Mouse (Mus musculus) liver, embryonic 14.5 days (tissue): ENCODE results near the gene Olfr78. TPM values are rescaled to one million over a fixed set of nuclear protein-coding genes. Genes with fewer than 3 reads are reported as not detected.

Experiments used
- ATAC-seq: fragments of 200-750 bp; cut with Nextera tagmentation; 2 replicates; pipeline ENCODE4 v1.8.0; 2017; ENCODE audit warnings: moderate number of reproducible peaks, mild to moderate bottlenecking, moderate library complexity; ENCODE audit not compliant: insufficient read depth
- DNase-seq, 3 experiments: peaks; one replicate each; pipeline ENCODE4 v3.0.0-alpha.2; 2012 to 2013; ENCODE audit warnings: low read depth in 3 of 3, low spot score in 3 of 3
- H3K27ac ChIP-seq: fragments of 300-500 bp; sonication (generic); 2 replicates; pipeline ENCODE4 v1.5.1; 2014; ENCODE audit warnings: moderate library complexity, mild to moderate bottlenecking, control low read depth, inconsistent platforms
- H3K27me3 ChIP-seq: fragments of 300-500 bp; sonication (generic); 2 replicates; pipeline ENCODE4 v1.6.1; 2014; ENCODE audit warnings: mild to moderate bottlenecking, low read length, moderate library complexity; ENCODE audit not compliant: control insufficient read depth, insufficient read depth
- H3K36me3 ChIP-seq: fragments of 300-500 bp; sonication (generic); replicated peaks from 2 replicates; pipeline ENCODE4 v1.6.1; 2014; ENCODE audit warnings: low read depth; ENCODE audit not compliant: control insufficient read depth, insufficient read depth
- H3K4me1 ChIP-seq, 2 experiments: fragments of 200-500 bp in 1 of 2; fragments of 300-500 bp in 1 of 2; sonication (generic) in 1 of 2; replicated peaks; 2 replicates each; pipeline ENCODE4 v1.6.1; 2012 to 2014; ENCODE audit warnings: antibody characterized with exemption in 1 of 2, inconsistent platforms in 1 of 2, low read length in 1 of 2; ENCODE audit not compliant: control insufficient read depth in 2 of 2, insufficient read depth in 2 of 2
- H3K4me2 ChIP-seq: fragments of 300-500 bp; sonication (generic); 2 replicates; pipeline ENCODE4 v1.6.1; 2014; ENCODE audit warnings: low read depth, mild to moderate bottlenecking, control low read depth, moderate library complexity
- H3K4me3 ChIP-seq, 2 experiments: fragments of 200-500 bp in 1 of 2; fragments of 300-500 bp in 1 of 2; sonication (generic) in 1 of 2; 2 replicates each; pipeline ENCODE4 v1.5.1; 2012 to 2014; ENCODE audit warnings: low read depth in 2 of 2, low read length in 2 of 2, mild to moderate bottlenecking in 2 of 2, control low read depth in 1 of 2, inconsistent platforms in 1 of 2, moderate library complexity in 1 of 2; ENCODE audit not compliant: insufficient read depth in 1 of 2
- H3K9ac ChIP-seq: fragments of 300-500 bp; sonication (generic); replicated peaks from 2 replicates; pipeline ENCODE4 v1.6.1; 2014; ENCODE audit warnings: mild to moderate bottlenecking, control low read depth, moderate library complexity
- H3K9me3 ChIP-seq: fragments of 300-500 bp; sonication (generic); 2 replicates; pipeline ENCODE4 v1.6.1; 2016; ENCODE audit warnings: low read length, mixed read lengths; ENCODE audit not compliant: control insufficient read depth
- CTCF ChIP-seq: IDR thresholded peaks from 2 replicates; pipeline ENCODE4 v1.5.1; 2016; ENCODE audit warnings: antibody characterized with exemption, low read depth, control low read depth
- EP300 ChIP-seq: IDR thresholded peaks from 2 replicates; pipeline ENCODE4 v1.6.1; 2016; ENCODE audit warnings: antibody characterized with exemption, low read depth
- WGBS: fragments of 180-500 bp; shearing (Covaris S2); extraction: QIAGEN DNeasy Blood & Tissue Kit; methylation state at CpG from one replicate; pipeline ENCODE4 v1.1.7; 2014; ENCODE audit not compliant: insufficient replicate concordance; 5-methylcytosine and 5-hydroxymethylcytosine counted together
- polyA plus RNA-seq, 2 experiments: library from polyadenylated mRNA; depleted of rRNA in 1 of 2; stranded (reverse) in 1 of 2; unstranded in 1 of 2; fragments of >200 nt; fragmentation: Nextera tagmentation in 1 of 2; extraction: Ambion mirVana in 1 of 2; gene quantifications; 2 replicates each; pipeline versions ENCODE4 v1.2.1 to v1.2.3; 2012 to 2014

The Olfr78 gene
- polyA plus RNA-seq, 2 experiments: 0.02 TPM; not detected in 1

DNA sequence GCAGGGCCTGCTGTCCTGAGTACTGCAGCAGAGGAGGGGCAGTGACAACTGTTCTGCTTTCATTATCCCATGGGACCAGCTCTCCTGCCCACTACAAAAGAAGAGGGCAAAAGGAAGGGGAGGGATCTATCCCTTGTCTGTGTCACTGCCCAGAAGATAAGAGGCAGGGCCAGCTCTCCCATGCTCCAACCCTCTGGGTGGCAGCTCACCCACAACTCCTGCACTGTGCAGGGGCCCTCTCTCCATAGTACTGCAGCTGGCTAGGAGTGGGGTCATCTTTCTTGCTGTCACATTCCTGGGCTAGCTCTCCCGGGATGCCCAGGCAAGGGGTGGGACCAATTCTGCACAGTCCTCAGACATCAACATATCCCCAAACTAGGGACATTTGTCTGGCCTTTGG is 25.5 kb downstream of the Olfr78 start:
- H3K27me3 ChIP-seq: no peaks in the 10 kb centered on the region
- TF ChIP-seq EP300: no peak
- TF ChIP-seq CTCF: no peak
- DNase-seq (no peak), ATAC-seq (no peak)
- no peak overlapping the region for H3K4me2 ChIP-seq
- no peak overlapping the region for H3K9ac ChIP-seq
- H3K4me3 ChIP-seq: no peak overlapping the region
- 50% methylated on average over 1 of the region's 1 CpGs for WGBS
- no peaks in the 10 kb centered on the region for H3K9me3 ChIP-seq
- no peak overlapping the region for H3K27ac ChIP-seq
- no peaks in the 10 kb centered on the region for H3K4me1 ChIP-seq
- H3K36me3 ChIP-seq: no peaks in the 10 kb centered on the region

DNA sequence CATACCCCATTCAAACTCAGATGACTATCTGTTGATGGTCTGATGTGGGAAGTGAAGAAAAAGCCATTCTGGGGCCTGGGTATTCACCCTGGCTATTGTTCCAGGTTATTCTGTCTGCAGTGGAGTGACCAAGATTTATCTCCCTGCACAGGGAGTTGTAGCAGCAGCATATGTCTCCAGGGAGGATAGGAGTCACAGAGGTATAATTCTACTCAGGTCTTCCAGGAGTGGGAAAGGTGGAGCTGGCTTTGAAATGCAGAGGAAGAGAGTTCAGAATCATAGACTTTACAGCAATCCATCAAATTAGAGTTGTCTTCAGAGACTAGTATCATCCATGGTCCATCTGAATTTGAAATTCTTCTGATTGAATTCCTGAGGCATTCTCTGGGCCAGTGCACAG is 31.9 kb downstream of the Olfr78 start, which contains the start of gene Olfr559:
Gene Olfr559 (minus strand): TSS at position 101 of the 400 bp plus-strand sequence.
- Histone ChIP-seq H3K9ac (no peak within 1 kb of the TSS), H3K4me2 (no peak within 1 kb of the TSS), H3K4me1 (no peaks in the 10 kb centered on the region), H3K9me3 (no peaks in the 10 kb centered on the region), H3K4me3 (no peak within 1 kb of the TSS), H3K27me3 (no peaks in the 10 kb centered on the region), H3K36me3 (no peaks in the 10 kb centered on the region), H3K27ac (no peak within 1 kb of the TSS)
- TF ChIP-seq EP300 (no peak), CTCF (no peak)
- DNase-seq: no peak
- ATAC-seq: no peak

DNA sequence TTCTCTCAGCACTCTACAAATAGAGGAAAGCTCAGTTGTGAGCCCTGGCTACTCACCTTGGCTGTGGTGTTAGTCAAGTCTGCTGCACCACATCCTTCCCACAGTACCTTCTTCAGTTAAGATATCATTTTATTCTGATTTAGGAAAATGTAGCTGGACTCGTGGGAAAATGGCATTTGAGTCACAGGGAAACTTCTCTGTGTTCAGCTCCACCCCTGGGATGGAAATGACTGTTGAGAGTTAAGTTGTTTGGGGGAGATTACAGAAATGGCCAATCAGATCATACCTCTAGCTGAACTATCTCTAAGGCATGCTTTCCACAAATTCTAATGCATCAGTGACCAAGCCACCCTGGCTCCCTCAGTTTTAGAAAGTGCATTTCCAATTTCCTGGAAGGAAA is 40.3 kb downstream of the Olfr78 start, which contains the start of gene Olfr33:
Gene Olfr33 (minus strand): TSS at position 101 of the 400 bp plus-strand sequence.
- Histone ChIP-seq H3K4me3 (no peak within 1 kb of the TSS), H3K36me3 (no peaks in the 10 kb centered on the region), H3K27ac (no peak within 1 kb of the TSS), H3K9ac (no peak within 1 kb of the TSS), H3K9me3 (no peaks in the 10 kb centered on the region), H3K27me3 (no peaks in the 10 kb centered on the region), H3K4me1 (no peaks in the 10 kb centered on the region), H3K4me2 (no peak within 1 kb of the TSS)
- no peak for DNase-seq
- ATAC-seq: no peak
- TF ChIP-seq EP300 (no peak), CTCF (no peak)
- 21% methylated on average over 1 of the region's 1 CpGs for WGBS

DNA sequence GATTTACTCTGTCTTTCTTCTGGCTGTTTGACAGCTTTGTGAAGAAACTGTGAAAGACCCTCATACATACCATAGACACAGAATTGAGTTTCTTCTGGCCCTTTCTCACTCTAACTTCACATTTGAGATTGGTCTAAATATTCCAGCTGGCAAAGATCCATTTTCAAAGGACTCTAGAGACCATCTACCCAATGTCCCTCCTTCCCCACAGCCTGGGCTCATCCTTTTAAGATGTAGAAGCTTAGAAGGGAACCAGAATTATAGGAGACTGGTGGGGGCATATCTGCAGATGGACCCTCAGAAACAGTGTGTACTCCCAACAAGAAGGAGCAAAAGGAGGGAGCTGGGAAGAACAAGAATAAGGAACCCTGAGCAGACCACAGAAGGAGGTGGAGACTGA is 57.4 kb downstream of the Olfr78 start, which contains the start of gene Olfr558:
Gene Olfr558 (plus strand): TSS at position 301 of the 400 bp plus-strand sequence.
- no peak within 1 kb of the TSS for H3K4me2 ChIP-seq
- H3K9ac ChIP-seq: no peak within 1 kb of the TSS
- H3K36me3 ChIP-seq: no peaks in the 10 kb centered on the region
- H3K4me3 ChIP-seq: no peak within 1 kb of the TSS
- ATAC-seq: no peak
- DNase-seq: no peak
- no peaks in the 10 kb centered on the region for H3K9me3 ChIP-seq
- H3K27me3 ChIP-seq: no peaks in the 10 kb centered on the region
- TF ChIP-seq CTCF (no peak), EP300 (no peak)
- H3K4me1 ChIP-seq: no peaks in the 10 kb centered on the region
- no peak within 1 kb of the TSS for H3K27ac ChIP-seq

DNA sequence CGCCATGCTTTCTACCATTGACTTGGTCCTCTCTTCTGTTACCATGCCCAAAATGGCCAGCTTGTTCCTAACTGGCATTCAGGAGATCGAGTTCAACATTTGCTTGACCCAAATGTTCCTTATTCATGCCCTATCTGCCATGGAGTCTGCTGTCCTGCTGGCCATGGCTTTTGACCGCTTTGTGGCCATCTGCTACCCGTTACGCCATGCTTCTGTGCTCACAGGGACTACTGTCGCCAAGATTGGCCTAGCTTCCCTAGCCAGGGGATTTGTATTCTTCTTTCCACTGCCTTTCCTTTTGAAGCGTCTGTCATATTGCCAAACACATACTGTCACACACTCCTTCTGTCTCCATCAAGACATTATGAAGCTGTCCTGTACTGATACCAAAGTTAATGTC is 60.8 kb downstream of the Olfr78 start:
- Histone ChIP-seq H3K4me2 (no peak overlapping the region), H3K36me3 (no peaks in the 10 kb centered on the region), H3K27ac (no peak overlapping the region), H3K27me3 (no peaks in the 10 kb centered on the region), H3K9ac (no peak overlapping the region), H3K4me1 (no peaks in the 10 kb centered on the region), H3K4me3 (no peak overlapping the region), H3K9me3 (no peaks in the 10 kb centered on the region)
- TF ChIP-seq CTCF (no peak), EP300 (no peak)
- no peak for ATAC-seq
- DNase-seq: no peak
- WGBS: 66% methylated on average over 7 of the region's 7 CpGs
